Mouse (Mus musculus) thymus, adult 2 months (tissue): ENCODE results near the gene Esd.

ENCODE experiments used
- CTCF ChIP-seq: fragments of 200-500 bp; IDR thresholded peaks from 2 replicates; pipeline ENCODE4 v1.5.1; 2012; ENCODE audit warnings: mild to moderate bottlenecking, control low read depth, low read length, moderate library complexity, borderline replicate concordance; ENCODE audit not compliant: control insufficient read depth, poor library complexity, insufficient read depth; ENCODE audit errors: extremely low read depth
- POLR2A ChIP-seq: fragments of 200-500 bp; IDR thresholded peaks from 2 replicates; pipeline ENCODE4 v1.6.1; 2012; ENCODE audit warnings: mild to moderate bottlenecking, low read length, control low read depth, moderate library complexity; ENCODE audit not compliant: control insufficient read depth, poor library complexity, insufficient read depth; ENCODE audit errors: extremely low read depth

DNA sequence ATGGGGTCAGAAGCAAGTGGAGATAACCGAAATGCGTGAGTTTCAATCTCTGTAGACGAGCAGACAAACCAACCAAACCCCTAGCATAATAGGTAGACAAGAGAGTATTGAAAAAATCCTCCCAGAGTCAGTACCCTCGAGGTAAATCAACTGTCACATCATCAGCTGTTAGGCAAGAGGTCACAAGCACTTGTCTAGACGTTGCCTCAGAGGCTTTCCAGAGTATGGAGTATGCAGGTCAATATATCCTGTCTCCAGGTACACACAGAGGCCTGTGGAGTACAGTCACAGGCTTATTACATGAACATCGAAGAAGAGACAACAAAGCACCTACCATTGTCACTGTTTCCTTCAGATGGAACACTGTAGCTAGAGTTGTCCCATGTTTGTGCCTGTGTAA, 60.7 kb downstream of the Esd start:
- no peak for TF ChIP-seq POLR2A
- no peak for TF ChIP-seq CTCF
